Mouse (Mus musculus) limb, embryonic 12.5 days (tissue): ENCODE measurements around the gene Blzf1. TPM values are rescaled to one million over a fixed set of nuclear protein-coding genes. Genes with fewer than 3 reads are reported as not detected.

ENCODE experiments used
- ATAC-seq: fragments of 200-750 bp; cut with Nextera tagmentation; 2 replicates; pipeline ENCODE4 v1.8.0; 2017; ENCODE audit warnings: low read depth, moderate TSS enrichment; ENCODE audit not compliant: insufficient number of reproducible peaks, insufficient read depth, low FRiP score, low TSS enrichment
- H3K27ac ChIP-seq: fragments of 300-500 bp; sonication (generic); 2 replicates; pipeline ENCODE4 v1.5.1; 2016; ENCODE audit warnings: mild to moderate bottlenecking, moderate library complexity
- H3K27me3 ChIP-seq: fragments of 300-500 bp; sonication (generic); 2 replicates; pipeline ENCODE4 v1.6.1; 2016; ENCODE audit warnings: mild to moderate bottlenecking, moderate library complexity
- H3K36me3 ChIP-seq: fragments of 300-500 bp; sonication (generic); 2 replicates; pipeline ENCODE4 v1.6.1; 2016; ENCODE audit warnings: mild to moderate bottlenecking, moderate library complexity
- H3K4me1 ChIP-seq: fragments of 300-500 bp; sonication (generic); replicated peaks from 2 replicates; pipeline ENCODE4 v1.6.1; 2016
- H3K4me2 ChIP-seq: fragments of 300-500 bp; sonication (generic); 2 replicates; pipeline ENCODE4 v1.6.1; 2016; ENCODE audit warnings: mild to moderate bottlenecking, moderate library complexity
- H3K4me3 ChIP-seq: fragments of 300-500 bp; sonication (generic); replicated peaks from 2 replicates; pipeline ENCODE4 v1.5.1; 2016; ENCODE audit warnings: mild to moderate bottlenecking
- H3K9ac ChIP-seq: fragments of 300-500 bp; sonication (generic); replicated peaks from 2 replicates; pipeline ENCODE4 v1.6.1; 2016; ENCODE audit warnings: mild to moderate bottlenecking, moderate library complexity
- H3K9me3 ChIP-seq: fragments of 300-500 bp; sonication (generic); 2 replicates; pipeline ENCODE4 v1.6.1; 2016; ENCODE audit warnings: mild to moderate bottlenecking, moderate library complexity
- WGBS: fragments of 180-500 bp; shearing (Covaris S2); methylation state at CpG from one replicate; pipeline ENCODE4 v1.1.7; 2016; 5-methylcytosine and 5-hydroxymethylcytosine counted together
- polyA plus RNA-seq: library from polyadenylated mRNA; unstranded; fragments of >200 nt; fragmentation: Nextera tagmentation; extraction: Ambion mirVana; gene quantifications from 2 replicates; pipeline ENCODE4 v1.2.1, GENCODE M21; 2016

Blzf1 gene
- polyA plus RNA-seq, 1 experiment from 2014 or later, result 27.5 TPM

GRCm38 (mm10) chr1:164254836-164255235 lies 52.5 kb downstream of the Blzf1 start:
- WGBS, result 74% methylated on average over 3 of the region's 3 CpGs
- H3K9me3 ChIP-seq, result no peaks in the 10 kb centered on the region
- no peak overlapping the region for H3K27ac ChIP-seq
- ATAC-seq, result no peak
- H3K4me1 ChIP-seq, result peaks cover 6% of the 10 kb centered on the region
- 0 out of 2 replicates have a peak, but pooled peaks cover 10% of the 10 kb centered on the region for H3K27me3 ChIP-seq
- H3K4me2 ChIP-seq, result no peak overlapping the region
- H3K36me3 ChIP-seq, result peaks cover 8% of the 10 kb centered on the region; the same call in 1 of the 2 replicates
- no peak overlapping the region for H3K4me3 ChIP-seq
- no peak overlapping the region for H3K9ac ChIP-seq

GRCm38 (mm10) chr1:164252551-164252950 lies 54.7 kb downstream of the Blzf1 start:
- ATAC-seq, result no peak
- WGBS, result 58% methylated on average over 5 of the region's 5 CpGs
- Histone ChIP-seq H3K4me3 (no peak overlapping the region), H3K4me2 (no peak overlapping the region), H3K4me1 (peaks cover 14% of the 10 kb centered on the region), H3K9me3 (no peaks in the 10 kb centered on the region), H3K9ac (no peak overlapping the region), H3K27me3 (0 out of 2 replicates have a peak, but pooled peaks cover 10% of the 10 kb centered on the region), H3K27ac (no peak overlapping the region), H3K36me3 (peaks cover 8% of the 10 kb centered on the region; the same call in 1 of the 2 replicates)

- H3K4me2 ChIP-seq, result no peak overlapping the region
- H3K27ac ChIP-seq, result no peak overlapping the region
- no peak overlapping the region for H3K4me3 ChIP-seq
- WGBS, result 88% methylated on average over 1 of the region's 1 CpGs
- no peak for ATAC-seq
- peaks cover 14% of the 10 kb centered on the region for H3K4me1 ChIP-seq
- H3K9ac ChIP-seq, result no peak overlapping the region
- H3K9me3 ChIP-seq, result no peaks in the 10 kb centered on the region
- 0 out of 2 replicates have a peak, but pooled peaks cover 10% of the 10 kb centered on the region for H3K27me3 ChIP-seq
- H3K36me3 ChIP-seq, result no peaks in the 10 kb centered on the region
Measured at GRCm38 (mm10) chr1:164251438-164251837, 55.9 kb downstream of the Blzf1 start.

- no peak for ATAC-seq
- Histone ChIP-seq H3K4me1 (peaks cover 14% of the 10 kb centered on the region), H3K4me3 (peak overlapping the region; percentile 69), H3K4me2 (peak overlapping the region; percentile 83), H3K27ac (no peak overlapping the region), H3K27me3 (0 out of 2 replicates have a peak, but pooled peaks cover 10% of the 10 kb centered on the region), H3K9ac (no peak overlapping the region), H3K9me3 (no peaks in the 10 kb centered on the region), H3K36me3 (no peaks in the 10 kb centered on the region)
- WGBS, result 53% methylated on average over 8 of the region's 8 CpGs
Measured at GRCm38 (mm10) chr1:164250391-164251150, 56.7 kb downstream of the Blzf1 start.

GRCm38 (mm10) chr1:164249332-164249711 lies 58.0 kb downstream of the Blzf1 start:
- peak; percentile 9; the same call in 1 of the 2 replicates for ATAC-seq
- peak overlapping the region; percentile 66 for H3K9ac ChIP-seq
- H3K9me3 ChIP-seq, result no peaks in the 10 kb centered on the region
- peak overlapping the region; percentile 83 for H3K4me2 ChIP-seq
- under 1% methylated on average over 33 of the region's 33 CpGs for WGBS
- peak overlapping the region; percentile 69 for H3K4me3 ChIP-seq
- no peaks in the 10 kb centered on the region for H3K36me3 ChIP-seq
- peak overlapping the region; percentile 66; the same call in 1 of the 2 replicates for H3K27ac ChIP-seq
- peaks cover 14% of the 10 kb centered on the region for H3K4me1 ChIP-seq
- H3K27me3 ChIP-seq, result 0 out of 2 replicates have a peak, but pooled peaks cover 10% of the 10 kb centered on the region

GRCm38 (mm10) chr1:164248465-164249331 lies 58.6 kb downstream of the Blzf1 start, which contains the start of gene Slc19a2:
Gene Slc19a2 (plus strand): TSS chr1:164249046.
- Histone ChIP-seq H3K4me1 (peaks cover 14% of the 10 kb centered on the region), H3K9ac (peak within 1 kb of the TSS; percentile 66), H3K36me3 (no peaks in the 10 kb centered on the region), H3K4me3 (peak within 1 kb of the TSS; percentile 69), H3K9me3 (no peaks in the 10 kb centered on the region), H3K4me2 (peak within 1 kb of the TSS; percentile 83), H3K27me3 (0 out of 2 replicates have a peak, but pooled peaks cover 10% of the 10 kb centered on the region), H3K27ac (peak within 1 kb of the TSS; percentile 66; the same call in 1 of the 2 replicates)
- under 1% methylated on average over 78 of the region's 79 CpGs for WGBS
- peak; percentile 98 for ATAC-seq

GRCm38 (mm10) chr1:164247971-164248370 lies 59.3 kb downstream of the Blzf1 start:
- H3K4me2 ChIP-seq, result peak overlapping the region; percentile 53
- H3K4me3 ChIP-seq, result peak overlapping the region; percentile 69
- H3K9me3 ChIP-seq, result no peaks in the 10 kb centered on the region
- 12% methylated on average over 10 of the region's 10 CpGs for WGBS
- no peak for ATAC-seq
- H3K9ac ChIP-seq, result peak overlapping the region; percentile 44; the same call in 1 of the 2 replicates
- H3K27me3 ChIP-seq, result 0 out of 2 replicates have a peak, but pooled peaks cover 10% of the 10 kb centered on the region
- H3K27ac ChIP-seq, result no peak overlapping the region
- peaks cover 14% of the 10 kb centered on the region for H3K4me1 ChIP-seq
- no peaks in the 10 kb centered on the region for H3K36me3 ChIP-seq

GRCm38 (mm10) chr1:164247442-164247841 lies 59.8 kb downstream of the Blzf1 start:
- ATAC-seq, result no peak
- Histone ChIP-seq H3K27ac (no peak overlapping the region), H3K4me2 (peak overlapping the region; percentile 53), H3K4me3 (no peak overlapping the region), H3K4me1 (peaks cover 14% of the 10 kb centered on the region), H3K36me3 (no peaks in the 10 kb centered on the region), H3K27me3 (0 out of 2 replicates have a peak, but pooled peaks cover 10% of the 10 kb centered on the region), H3K9me3 (no peaks in the 10 kb centered on the region), H3K9ac (no peak overlapping the region)
- 40% methylated on average over 8 of the region's 8 CpGs for WGBS

GRCm38 (mm10) chr1:164242809-164243208 lies 64.5 kb downstream of the Blzf1 start:
- no peak overlapping the region for H3K9ac ChIP-seq
- peaks cover 2% of the 10 kb centered on the region for H3K4me1 ChIP-seq
- H3K4me3 ChIP-seq, result no peak overlapping the region
- ATAC-seq, result no peak
- WGBS, result 75% methylated on average over 8 of the region's 8 CpGs
- H3K36me3 ChIP-seq, result no peaks in the 10 kb centered on the region
- H3K4me2 ChIP-seq, result no peak overlapping the region
- no peaks in the 10 kb centered on the region for H3K27me3 ChIP-seq
- no peak overlapping the region for H3K27ac ChIP-seq
- no peaks in the 10 kb centered on the region for H3K9me3 ChIP-seq

- Histone ChIP-seq H3K27ac (no peak overlapping the region), H3K4me1 (no peaks in the 10 kb centered on the region), H3K27me3 (no peaks in the 10 kb centered on the region), H3K9me3 (no peaks in the 10 kb centered on the region), H3K36me3 (no peaks in the 10 kb centered on the region), H3K4me2 (no peak overlapping the region), H3K9ac (no peak overlapping the region), H3K4me3 (no peak overlapping the region)
- 82% methylated on average over 2 of the region's 2 CpGs for WGBS
- ATAC-seq, result no peak
Measured at GRCm38 (mm10) chr1:164241494-164241893, 65.8 kb downstream of the Blzf1 start.
